Mouse (Mus musculus) stomach, postnatal 0 days (tissue): ENCODE results near the gene Nploc4. TPM values are rescaled to one million over a fixed set of nuclear protein-coding genes. Genes with fewer than 3 reads are reported as not detected.

Experiments
- ATAC-seq: fragments of 200-750 bp; cut with Nextera tagmentation; 2 replicates; pipeline ENCODE4 v1.8.0; 2017; ENCODE audit not compliant: low FRiP score, low TSS enrichment
- DNase-seq: peaks from one replicate; pipeline ENCODE4 v3.0.0-alpha.2; 2016; ENCODE audit warnings: low spot score
- H3K27ac ChIP-seq: fragments of 300-500 bp; sonication (generic); replicated peaks from 2 replicates; pipeline ENCODE4 v1.5.1; 2014; ENCODE audit warnings: mild to moderate bottlenecking, control low read depth
- H3K27me3 ChIP-seq: fragments of 300-500 bp; sonication (generic); 2 replicates; pipeline ENCODE4 v1.6.1; 2014; ENCODE audit warnings: low read length; ENCODE audit not compliant: control insufficient read depth, insufficient read depth
- H3K36me3 ChIP-seq: fragments of 300-500 bp; sonication (generic); 2 replicates; pipeline ENCODE4 v1.6.1; 2014; ENCODE audit warnings: low read length, mixed read lengths; ENCODE audit not compliant: control insufficient read depth, insufficient read depth
- H3K4me1 ChIP-seq: fragments of 300-500 bp; sonication (generic); replicated peaks from 2 replicates; pipeline ENCODE4 v1.6.1; 2014; ENCODE audit warnings: antibody characterized with exemption; ENCODE audit not compliant: control insufficient read depth, insufficient read depth
- H3K4me2 ChIP-seq: fragments of 300-500 bp; sonication (generic); replicated peaks from 2 replicates; pipeline ENCODE4 v1.6.1; 2014; ENCODE audit warnings: low read depth, mild to moderate bottlenecking, control low read depth, moderate library complexity
- H3K4me3 ChIP-seq: fragments of 300-500 bp; sonication (generic); 2 replicates; pipeline ENCODE4 v1.5.1; 2014; ENCODE audit warnings: low read depth, low read length, control low read depth
- H3K9ac ChIP-seq: fragments of 300-500 bp; sonication (generic); 2 replicates; pipeline ENCODE4 v1.6.1; 2014; ENCODE audit warnings: mild to moderate bottlenecking, low read length, control low read depth, mixed read lengths
- H3K9me3 ChIP-seq: fragments of 300-500 bp; sonication (generic); 2 replicates; pipeline ENCODE4 v1.6.1; 2016; ENCODE audit warnings: low read length; ENCODE audit not compliant: control insufficient read depth
- CTCF ChIP-seq: IDR thresholded peaks from 2 replicates; pipeline ENCODE4 v1.5.1; 2016; ENCODE audit warnings: antibody characterized with exemption, low read depth, mild to moderate bottlenecking, moderate library complexity
- EP300 ChIP-seq: optimal IDR thresholded peaks from 2 replicates; pipeline ENCODE3; 2016; ENCODE audit warnings: antibody characterized with exemption
- WGBS: fragments of 180-500 bp; shearing (Covaris S2); extraction: QIAGEN DNeasy Blood & Tissue Kit; methylation state at CpG from one replicate; pipeline ENCODE4 v1.1.7; 2014; 5-methylcytosine and 5-hydroxymethylcytosine counted together
- polyA plus RNA-seq: library from polyadenylated mRNA; unstranded; fragments of >200 nt; fragmentation: Nextera tagmentation; extraction: Ambion mirVana; gene quantifications from 2 replicates; pipeline ENCODE4 v1.2.1, GENCODE M21; 2015

The Nploc4 gene
- polyA plus RNA-seq, 1 experiment from 2014 or later = 15.7 TPM

DNA sequence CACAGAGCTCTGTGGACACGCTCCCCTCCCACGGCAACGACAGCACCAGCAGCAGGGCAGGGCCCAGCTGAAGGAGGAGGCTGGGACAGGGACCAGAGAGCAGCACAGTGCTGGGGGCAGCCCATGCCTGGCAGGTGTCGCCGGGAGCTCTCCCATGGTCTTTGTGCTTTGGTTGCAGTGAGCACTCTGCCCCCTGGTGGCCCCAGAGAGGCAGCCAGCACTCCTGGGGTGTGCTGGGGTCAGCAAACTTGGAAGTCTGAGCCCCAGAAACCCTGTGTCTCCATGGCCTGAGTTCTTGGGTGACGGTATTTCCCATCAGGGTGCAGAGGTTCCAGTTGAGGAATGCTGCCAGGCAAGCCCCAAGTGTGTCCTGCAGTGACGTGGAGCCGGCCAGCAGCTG lies 67.9 kb downstream of the Nploc4 start:
- Histone ChIP-seq H3K4me1 (no peaks in the 10 kb centered on the region), H3K9me3 (no peaks in the 10 kb centered on the region), H3K36me3 (peaks cover 15% of the 10 kb centered on the region), H3K9ac (peak overlapping the region; percentile 35), H3K27ac (peak overlapping the region; percentile 63), H3K4me2 (no peak overlapping the region), H3K27me3 (no peaks in the 10 kb centered on the region), H3K4me3 (no peak overlapping the region)
- DNase-seq (peak; percentile 84), ATAC-seq (peak; percentile 65)
- WGBS = 26% methylated on average over 8 of the region's 8 CpGs
- no peak for TF ChIP-seq EP300
- peak; percentile 90 for TF ChIP-seq CTCF

DNA sequence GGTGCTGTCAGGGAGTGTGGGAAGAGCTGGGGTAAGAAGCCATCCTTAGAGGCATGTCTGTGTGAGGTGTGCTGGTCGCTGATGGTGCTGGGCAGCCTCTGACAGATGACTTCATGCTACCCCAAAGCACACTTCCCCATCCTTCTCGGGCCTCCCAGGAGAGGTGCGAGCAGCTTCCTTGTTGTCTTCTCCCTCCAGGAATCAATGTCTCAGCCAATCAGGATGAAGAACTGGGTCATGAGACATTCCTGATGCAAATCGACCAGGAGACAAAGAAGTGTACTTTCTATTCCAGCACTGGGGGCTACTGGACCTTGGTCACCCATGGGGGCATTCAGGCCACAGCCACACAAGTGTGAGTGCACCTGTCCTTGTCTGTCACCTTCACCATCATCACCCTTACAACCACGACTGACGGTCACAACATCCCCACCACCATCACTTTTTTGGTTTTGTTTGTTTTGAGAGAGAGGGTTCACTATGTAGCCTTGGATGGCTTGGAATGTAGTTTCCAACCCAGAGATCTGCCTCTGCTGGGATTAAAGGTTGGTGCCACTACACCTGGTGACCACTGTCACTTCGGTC lies 71.0 kb downstream of the Nploc4 start:
- no peak for ATAC-seq
- H3K4me3 ChIP-seq = no peak overlapping the region
- H3K9me3 ChIP-seq = no peaks in the 10 kb centered on the region
- WGBS = 32% methylated on average over 7 of the region's 7 CpGs
- no peak overlapping the region for H3K9ac ChIP-seq
- H3K4me2 ChIP-seq = no peak overlapping the region
- H3K4me1 ChIP-seq = no peaks in the 10 kb centered on the region
- H3K36me3 ChIP-seq = no peaks in the 10 kb centered on the region
- TF ChIP-seq EP300 (no peak), CTCF (no peak)
- no peak overlapping the region for H3K27ac ChIP-seq
- no peak for DNase-seq
- H3K27me3 ChIP-seq = no peaks in the 10 kb centered on the region

DNA sequence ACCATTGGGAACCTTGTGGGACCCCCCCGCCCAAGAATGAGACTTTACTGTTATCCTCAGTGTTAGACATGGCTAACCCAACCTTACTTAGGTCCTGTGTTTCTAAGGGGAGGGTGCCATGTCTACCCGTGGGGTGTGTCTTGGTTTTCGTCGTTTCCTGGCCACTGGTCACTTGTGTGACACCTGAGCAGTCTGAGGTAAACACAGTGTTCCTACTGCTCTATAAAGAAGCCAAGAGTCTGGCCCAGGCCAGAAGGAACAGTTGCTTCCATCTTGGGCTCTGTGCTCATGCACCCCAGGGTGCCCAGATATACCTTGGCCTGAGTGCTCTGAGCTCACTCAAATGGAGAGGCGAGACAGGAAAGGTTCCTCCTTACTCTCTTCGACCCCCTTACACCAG lies 74.6 kb downstream of the Nploc4 start:
- Histone ChIP-seq H3K27ac (no peak overlapping the region), H3K4me1 (peaks cover 3% of the 10 kb centered on the region; the same call in 1 of the 2 replicates), H3K4me2 (no peak overlapping the region), H3K27me3 (no peaks in the 10 kb centered on the region), H3K4me3 (no peak overlapping the region), H3K9me3 (no peaks in the 10 kb centered on the region), H3K36me3 (no peaks in the 10 kb centered on the region), H3K9ac (no peak overlapping the region)
- DNase-seq (no peak), ATAC-seq (no peak)
- TF ChIP-seq CTCF (no peak), EP300 (no peak)
- 85% methylated on average over 6 of the region's 6 CpGs for WGBS

DNA sequence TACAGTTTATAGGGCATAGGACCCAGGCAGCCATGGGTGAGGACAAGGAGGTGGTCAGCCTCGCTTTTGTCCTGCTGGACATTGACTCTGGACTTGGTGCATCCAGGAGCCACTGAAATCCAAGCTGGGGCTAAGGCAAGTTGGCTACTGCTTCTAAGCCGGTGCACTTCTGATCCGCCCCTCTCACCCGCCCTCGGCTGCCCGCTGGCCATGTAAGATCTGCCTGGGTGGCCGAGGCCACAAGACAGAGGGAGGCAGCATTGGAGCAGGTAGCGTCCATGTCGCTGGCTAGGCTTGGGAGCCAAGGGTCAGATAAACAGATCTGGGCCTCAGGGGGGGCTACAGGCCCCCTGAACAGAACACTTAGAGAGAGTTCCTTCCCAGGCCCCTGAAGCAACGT lies 76.2 kb downstream of the Nploc4 start, which contains the start of gene Fscn2:
Fscn2 (plus strand) TSS at position 240 of the 400 bp plus-strand sequence.
- WGBS = 65% methylated on average over 10 of the region's 10 CpGs
- no peak within 1 kb of the TSS for H3K9ac ChIP-seq
- no peaks in the 10 kb centered on the region for H3K36me3 ChIP-seq
- no peaks in the 10 kb centered on the region for H3K9me3 ChIP-seq
- ATAC-seq = no peak
- H3K27ac ChIP-seq = no peak within 1 kb of the TSS
- H3K27me3 ChIP-seq = no peaks in the 10 kb centered on the region
- TF ChIP-seq CTCF = no peak
- TF ChIP-seq EP300 = no peak
- H3K4me1 ChIP-seq = peaks cover 9% of the 10 kb centered on the region; the same call in 1 of the 2 replicates
- no peak within 1 kb of the TSS for H3K4me2 ChIP-seq
- DNase-seq = no peak
- no peak within 1 kb of the TSS for H3K4me3 ChIP-seq

DNA sequence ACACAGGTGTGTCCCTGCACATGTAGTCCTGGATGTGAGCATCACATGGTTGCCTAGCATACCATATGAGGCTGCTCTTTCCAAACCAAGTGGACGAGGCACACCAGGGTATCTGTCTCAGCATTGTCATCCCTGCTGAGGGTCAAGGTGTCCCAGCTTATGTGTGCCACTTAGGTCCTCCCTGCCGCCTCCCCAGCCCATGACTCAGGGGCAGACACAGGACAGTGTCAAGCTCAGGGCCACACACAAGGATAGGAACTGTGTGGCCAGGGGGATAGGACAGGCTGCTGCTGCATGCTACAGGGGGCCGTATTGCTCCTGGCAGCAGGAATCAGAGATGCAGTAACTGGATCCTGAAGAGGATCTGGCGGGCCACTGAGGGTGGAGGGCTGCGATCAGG lies 76.8 kb downstream of the Nploc4 start:
- no peak for DNase-seq
- no peak overlapping the region for H3K4me2 ChIP-seq
- no peak for ATAC-seq
- TF ChIP-seq CTCF (no peak), EP300 (no peak)
- no peaks in the 10 kb centered on the region for H3K36me3 ChIP-seq
- no peak overlapping the region for H3K27ac ChIP-seq
- H3K4me1 ChIP-seq = peaks cover 9% of the 10 kb centered on the region; the same call in 1 of the 2 replicates
- H3K27me3 ChIP-seq = no peaks in the 10 kb centered on the region
- H3K9ac ChIP-seq = no peak overlapping the region
- no peak overlapping the region for H3K4me3 ChIP-seq
- no peaks in the 10 kb centered on the region for H3K9me3 ChIP-seq
- 85% methylated on average over 5 of the region's 5 CpGs for WGBS

DNA sequence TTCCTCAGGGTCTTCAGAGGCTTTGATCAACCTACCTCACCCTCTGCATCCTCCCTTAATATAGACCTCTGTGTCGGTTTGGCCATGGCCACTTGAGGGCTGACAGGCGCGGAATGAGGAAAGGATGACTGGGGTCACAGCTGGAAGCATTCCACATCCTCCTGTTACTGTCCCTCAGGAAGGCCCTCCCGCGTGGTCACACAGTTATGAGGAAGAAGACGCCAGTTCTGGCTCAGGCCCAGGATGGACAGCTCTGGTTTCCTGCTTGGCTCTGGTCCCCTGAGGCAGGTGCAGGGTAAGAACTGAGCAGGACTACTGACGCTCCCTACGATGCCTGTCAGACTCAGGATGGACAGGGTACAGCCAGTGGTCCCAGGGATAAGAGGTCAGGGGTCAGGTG lies 77.4 kb downstream of the Nploc4 start:
- H3K9ac ChIP-seq = no peak overlapping the region
- no peaks in the 10 kb centered on the region for H3K9me3 ChIP-seq
- ATAC-seq = no peak
- no peak overlapping the region for H3K4me3 ChIP-seq
- H3K27me3 ChIP-seq = no peaks in the 10 kb centered on the region
- DNase-seq = no peak
- no peak overlapping the region for H3K4me2 ChIP-seq
- no peak for TF ChIP-seq CTCF
- no peak for TF ChIP-seq EP300
- peaks cover 9% of the 10 kb centered on the region; the same call in 1 of the 2 replicates for H3K4me1 ChIP-seq
- H3K27ac ChIP-seq = no peak overlapping the region
- H3K36me3 ChIP-seq = no peaks in the 10 kb centered on the region
- 51% methylated on average over 8 of the region's 8 CpGs for WGBS
